Mouse (Mus musculus) forebrain, embryonic 10.5 days (tissue): ENCODE measurements at regions not wholly inside any gene's neighbourhood (a gene's known extent, or its start where the extent isn't known, plus 50 kb on each side); places are given as distances from the start of the nearest gene placed in this dataset.

Source experiments
- DNase-seq: peaks from one replicate; pipeline ENCODE4 v3.0.0-alpha.2; 2017; ENCODE audit warnings: low spot score; ENCODE audit errors: extremely low spot score
- H3K27ac ChIP-seq: fragments of 300-500 bp; sonication (generic); 2 replicates; pipeline ENCODE4 v1.5.1; 2016; ENCODE audit warnings: mild to moderate bottlenecking
- H3K27me3 ChIP-seq: fragments of 300-500 bp; sonication (generic); 2 replicates; pipeline ENCODE4 v1.6.1; 2016; ENCODE audit warnings: mild to moderate bottlenecking; ENCODE audit not compliant: poor library complexity, severe bottlenecking
- H3K36me3 ChIP-seq: fragments of 300-500 bp; sonication (generic); replicated peaks from 2 replicates; pipeline ENCODE4 v1.6.1; 2016; ENCODE audit warnings: mild to moderate bottlenecking, moderate library complexity
- H3K4me1 ChIP-seq: fragments of 300-500 bp; sonication (generic); 2 replicates; pipeline ENCODE4 v1.6.1; 2016
- H3K4me3 ChIP-seq: fragments of 300-500 bp; sonication (generic); 2 replicates; pipeline ENCODE4 v1.5.1; 2016; ENCODE audit warnings: mild to moderate bottlenecking, moderate library complexity
- H3K9me3 ChIP-seq: fragments of 300-500 bp; sonication (generic); 2 replicates; pipeline ENCODE4 v1.6.1; 2016; ENCODE audit warnings: mild to moderate bottlenecking, moderate library complexity
- WGBS: fragments of 180-500 bp; shearing (Covaris S2); methylation state at CpG from one replicate; pipeline ENCODE4 v1.1.7; 2016; 5-methylcytosine and 5-hydroxymethylcytosine counted together

DNA sequence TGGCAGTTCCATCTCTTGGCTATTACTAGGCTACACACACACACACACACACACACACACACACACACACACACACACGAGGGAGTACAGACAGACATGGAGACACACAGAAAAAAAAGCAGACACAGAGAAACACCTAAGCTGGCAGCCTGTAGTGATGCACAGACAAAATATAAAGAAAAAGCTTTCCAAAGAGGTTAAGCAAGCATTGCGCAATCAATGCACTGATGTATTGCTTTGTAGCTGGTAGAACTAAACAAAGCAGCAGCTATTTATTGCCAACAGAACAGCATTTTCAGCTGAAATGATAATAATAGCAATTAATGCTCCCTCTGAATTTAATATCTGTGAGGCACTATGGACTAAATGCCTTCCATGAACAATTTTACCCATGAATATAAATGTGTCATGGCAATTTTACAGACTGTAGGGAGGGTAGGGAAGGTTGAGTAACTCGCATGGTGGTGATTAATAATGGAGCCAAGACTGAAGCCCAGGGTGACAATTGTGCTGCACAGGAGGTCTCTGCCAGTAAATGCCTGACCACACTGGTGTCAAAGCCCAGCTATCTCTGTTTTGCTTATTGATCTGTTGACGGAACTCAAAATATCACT lies 271.7 kb downstream of the Gm11361 start:
- DNase-seq, result no peak
- Histone ChIP-seq H3K27ac (no peak overlapping the region), H3K9me3 (peaks cover 10% of the 10 kb centered on the region), H3K4me1 (peaks cover 17% of the 10 kb centered on the region), H3K27me3 (no peaks in the 10 kb centered on the region), H3K4me3 (no peak overlapping the region), H3K36me3 (peaks cover 18% of the 10 kb centered on the region)
- 92% methylated on average over 4 of the region's 4 CpGs for WGBS

GRCm38 (mm10) chr13:28526299-28526698 lies 269.0 kb downstream of the Gm11361 start:
- peaks cover 12% of the 10 kb centered on the region for H3K4me1 ChIP-seq
- H3K9me3 ChIP-seq, result peaks cover 10% of the 10 kb centered on the region
- 93% methylated on average over 1 of the region's 1 CpGs for WGBS
- H3K27me3 ChIP-seq, result no peaks in the 10 kb centered on the region
- DNase-seq, result no peak
- peaks cover 12% of the 10 kb centered on the region for H3K36me3 ChIP-seq
- no peak overlapping the region for H3K27ac ChIP-seq
- no peak overlapping the region for H3K4me3 ChIP-seq

DNA sequence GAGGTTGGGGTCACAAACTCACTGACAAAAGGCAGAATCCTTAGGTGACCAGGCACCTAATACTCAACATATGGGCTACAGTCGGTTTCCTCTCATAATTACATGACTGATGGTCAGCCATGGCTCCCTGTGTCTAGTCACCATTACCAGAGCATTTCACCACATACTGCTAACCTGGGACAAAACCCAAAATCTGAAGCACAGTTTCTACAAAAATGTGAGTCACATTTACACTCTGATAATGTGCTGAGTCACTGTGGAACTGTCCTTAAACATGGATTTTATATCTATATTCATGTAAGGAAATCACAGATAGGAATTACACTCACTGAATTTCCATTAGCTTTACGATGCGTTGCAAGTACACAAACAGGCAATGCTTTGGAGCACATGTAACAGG lies 267.1 kb downstream of the Gm11361 start:
- Histone ChIP-seq H3K27me3 (no peaks in the 10 kb centered on the region), H3K4me3 (no peak overlapping the region), H3K27ac (no peak overlapping the region), H3K36me3 (no peaks in the 10 kb centered on the region), H3K9me3 (no peaks in the 10 kb centered on the region), H3K4me1 (peaks cover 16% of the 10 kb centered on the region)
- WGBS, result 92% methylated on average over 3 of the region's 3 CpGs
- no peak for DNase-seq

GRCm38 (mm10) chr13:28520127-28520482 lies 262.8 kb downstream of the Gm11361 start:
- WGBS, result 86% methylated on average over 1 of the region's 1 CpGs
- peaks cover 16% of the 10 kb centered on the region for H3K4me1 ChIP-seq
- H3K36me3 ChIP-seq, result no peaks in the 10 kb centered on the region
- no peaks in the 10 kb centered on the region for H3K27me3 ChIP-seq
- H3K9me3 ChIP-seq, result no peaks in the 10 kb centered on the region
- H3K4me3 ChIP-seq, result no peak overlapping the region
- no peak overlapping the region for H3K27ac ChIP-seq
- no peak for DNase-seq

DNA sequence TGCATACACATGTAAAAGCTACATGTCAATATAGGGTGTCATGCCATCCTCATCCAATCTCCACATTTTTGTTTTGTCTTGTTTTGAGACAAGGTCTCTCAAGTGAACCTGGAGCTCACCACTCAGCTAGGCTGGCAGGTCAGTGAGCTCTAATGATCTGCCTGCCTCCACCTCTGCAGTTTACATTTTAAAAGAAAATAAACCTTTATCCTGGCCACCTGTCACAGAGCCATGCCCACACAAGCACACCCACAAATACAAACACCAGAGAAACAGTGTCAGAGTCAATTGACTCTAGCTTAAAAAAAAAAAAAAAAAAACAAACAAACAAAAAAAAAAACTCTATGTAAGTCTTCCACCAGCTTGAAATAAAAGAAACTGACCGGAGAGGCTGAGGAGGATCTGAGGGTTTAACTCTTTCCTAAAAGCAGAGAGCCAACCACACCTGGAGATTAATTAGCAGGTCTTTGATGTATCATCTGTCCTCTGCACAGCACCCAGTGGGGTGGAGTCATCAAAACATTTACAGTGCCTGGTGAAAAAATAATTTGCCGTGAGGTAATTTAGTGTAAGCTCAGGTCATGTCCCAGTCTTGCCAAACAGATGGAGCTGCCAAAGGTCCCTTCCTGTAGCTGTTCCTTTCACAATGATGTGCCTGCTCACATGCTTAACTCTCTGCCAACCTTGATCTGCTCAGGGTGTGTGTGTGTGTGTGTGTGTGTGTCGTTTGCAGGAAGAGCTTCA lies 262.2 kb downstream of the Gm11361 start:
- Histone ChIP-seq H3K27ac (no peak overlapping the region), H3K4me1 (peaks cover 16% of the 10 kb centered on the region), H3K36me3 (no peaks in the 10 kb centered on the region), H3K27me3 (no peaks in the 10 kb centered on the region), H3K9me3 (no peaks in the 10 kb centered on the region), H3K4me3 (no peak overlapping the region)
- WGBS, result 84% methylated on average over 3 of the region's 3 CpGs
- DNase-seq, result no peak

GRCm38 (mm10) chr13:28517161-28517560 lies 259.8 kb downstream of the Gm11361 start:
- Histone ChIP-seq H3K27ac (0 out of 2 replicates have a peak overlapping the region, but pooled peaks have one; percentile 35), H3K9me3 (no peaks in the 10 kb centered on the region), H3K4me1 (peaks cover 21% of the 10 kb centered on the region), H3K4me3 (no peak overlapping the region), H3K36me3 (no peaks in the 10 kb centered on the region), H3K27me3 (no peaks in the 10 kb centered on the region)
- DNase-seq, result no peak
- 81% methylated on average over 6 of the region's 6 CpGs for WGBS

GRCm38 (mm10) chr13:28516636-28517035 lies 259.3 kb downstream of the Gm11361 start:
- Histone ChIP-seq H3K4me3 (no peak overlapping the region), H3K27ac (0 out of 2 replicates have a peak overlapping the region, but pooled peaks have one; percentile 35), H3K36me3 (no peaks in the 10 kb centered on the region), H3K27me3 (no peaks in the 10 kb centered on the region), H3K9me3 (no peaks in the 10 kb centered on the region), H3K4me1 (peaks cover 21% of the 10 kb centered on the region)
- no peak for DNase-seq
- WGBS, result 58% methylated on average over 2 of the region's 2 CpGs

DNA sequence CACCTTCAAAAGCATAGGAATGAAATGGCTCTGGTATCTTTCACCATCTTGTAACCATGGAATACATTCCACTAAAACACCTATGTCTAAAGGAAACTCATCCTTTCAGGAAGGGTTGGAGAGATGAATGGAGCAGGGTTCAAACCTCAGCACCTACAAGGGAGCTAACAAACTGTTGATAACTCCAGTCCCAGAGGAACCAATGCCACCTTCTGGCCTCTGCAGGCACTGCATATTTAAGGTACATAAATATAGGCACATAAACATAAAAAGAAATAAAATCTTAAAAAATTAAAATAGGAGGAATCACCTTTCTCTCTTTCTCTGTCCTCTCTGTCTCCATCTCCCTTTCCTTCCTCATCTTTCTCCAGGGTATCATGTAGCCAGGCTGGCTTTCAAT lies 256.9 kb downstream of the Gm11361 start:
- Histone ChIP-seq H3K27me3 (no peaks in the 10 kb centered on the region), H3K4me3 (no peak overlapping the region), H3K27ac (no peak overlapping the region), H3K36me3 (no peaks in the 10 kb centered on the region), H3K4me1 (peaks cover 17% of the 10 kb centered on the region), H3K9me3 (no peaks in the 10 kb centered on the region)
- DNase-seq, result no peak

DNA sequence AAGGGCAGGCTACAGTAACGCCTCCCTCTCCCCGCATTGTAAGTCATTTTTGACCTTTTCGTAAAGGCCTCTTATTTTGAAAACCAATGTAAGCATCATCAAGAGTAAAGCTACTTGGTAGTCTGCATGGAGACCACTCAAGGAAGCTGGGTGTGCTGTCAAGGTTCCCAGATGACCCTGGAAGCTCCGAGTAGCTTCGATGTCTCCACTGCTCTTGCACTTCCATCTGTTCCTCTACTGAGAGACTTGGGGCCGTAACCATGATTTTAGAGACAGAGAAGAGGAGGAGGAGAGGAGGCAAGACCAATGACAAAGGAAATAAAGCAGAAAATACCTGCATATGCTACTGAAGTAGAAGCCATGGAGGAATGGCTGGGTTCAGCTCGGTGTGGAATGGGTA lies 256.0 kb downstream of the Gm11361 start:
- Histone ChIP-seq H3K9me3 (no peaks in the 10 kb centered on the region), H3K36me3 (no peaks in the 10 kb centered on the region), H3K27me3 (no peaks in the 10 kb centered on the region), H3K27ac (no peak overlapping the region), H3K4me1 (peaks cover 17% of the 10 kb centered on the region), H3K4me3 (no peak overlapping the region)
- no peak for DNase-seq
- 94% methylated on average over 7 of the region's 7 CpGs for WGBS

DNA sequence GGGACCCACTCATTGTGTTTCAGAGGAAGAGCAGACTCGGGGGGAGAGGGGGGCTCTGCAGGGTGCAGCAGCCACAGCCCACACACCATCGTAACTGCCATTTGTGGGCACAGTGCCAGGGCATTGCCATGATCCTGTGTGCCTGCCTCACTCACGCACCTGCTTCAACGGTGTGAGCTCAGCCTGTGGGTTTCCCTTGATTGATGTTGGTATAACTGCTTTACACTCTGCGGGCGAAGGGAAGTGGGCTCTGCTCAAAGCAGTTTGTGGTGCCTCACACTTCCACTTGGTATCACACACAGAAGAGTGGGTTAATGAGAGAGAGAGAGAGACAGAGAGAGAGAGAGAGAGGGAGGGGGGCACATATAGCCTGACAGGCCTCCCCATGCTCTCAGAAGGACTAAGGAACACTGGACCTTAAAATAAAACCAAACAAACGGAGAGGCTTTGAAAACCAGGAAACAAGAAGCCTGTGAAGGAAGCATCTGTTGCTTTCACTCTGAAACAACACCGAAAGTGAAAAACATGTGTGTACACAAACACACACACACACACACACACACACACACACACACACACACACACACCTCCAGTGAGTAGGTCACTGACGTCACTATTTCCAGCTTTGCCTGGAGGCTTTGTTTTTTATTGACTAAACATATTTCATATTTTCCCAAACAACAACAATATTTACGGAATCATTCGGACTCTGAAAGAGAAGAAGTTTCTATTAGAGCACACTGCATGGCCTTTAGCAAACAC lies 255.4 kb downstream of the Gm11361 start:
- 91% methylated on average over 11 of the region's 11 CpGs for WGBS
- DNase-seq, result no peak

DNA sequence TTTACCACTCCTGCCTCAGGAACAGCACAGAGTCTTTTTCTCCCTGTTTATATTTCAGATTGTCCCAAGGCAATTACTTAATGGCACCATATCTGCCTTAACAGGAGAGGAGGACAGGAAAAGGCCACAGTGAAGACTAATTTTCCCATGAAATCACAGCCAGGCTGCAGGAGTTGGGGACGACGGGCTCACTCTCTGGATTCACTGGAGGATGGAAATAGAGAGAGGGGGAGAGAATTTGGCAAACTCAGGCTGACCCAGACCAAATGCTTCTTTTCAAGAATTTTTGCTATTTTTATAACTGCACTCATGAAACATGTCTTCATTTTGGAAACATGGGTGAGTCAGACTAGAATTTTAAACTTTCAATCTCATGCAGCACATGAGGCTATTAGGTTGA lies 250.9 kb downstream of the Gm11361 start:
- Histone ChIP-seq H3K27ac (no peak overlapping the region), H3K36me3 (0 out of 2 replicates have a peak, but pooled peaks cover 3% of the 10 kb centered on the region), H3K4me3 (no peak overlapping the region), H3K27me3 (no peaks in the 10 kb centered on the region), H3K9me3 (no peaks in the 10 kb centered on the region), H3K4me1 (peaks cover 5% of the 10 kb centered on the region; the same call in 1 of the 2 replicates)
- DNase-seq, result no peak
- 86% methylated on average over 2 of the region's 2 CpGs for WGBS

More for the DNA sequence above, 255.4 kb downstream of the Gm11361 start:
- H3K4me1 ChIP-seq, result peaks cover 14% of the 10 kb centered on the region
- H3K9me3 ChIP-seq, result no peaks in the 10 kb centered on the region
- no peaks in the 10 kb centered on the region for H3K36me3 ChIP-seq
- H3K27ac ChIP-seq, result no peak overlapping the region
- no peak overlapping the region for H3K4me3 ChIP-seq
- no peaks in the 10 kb centered on the region for H3K27me3 ChIP-seq

DNA sequence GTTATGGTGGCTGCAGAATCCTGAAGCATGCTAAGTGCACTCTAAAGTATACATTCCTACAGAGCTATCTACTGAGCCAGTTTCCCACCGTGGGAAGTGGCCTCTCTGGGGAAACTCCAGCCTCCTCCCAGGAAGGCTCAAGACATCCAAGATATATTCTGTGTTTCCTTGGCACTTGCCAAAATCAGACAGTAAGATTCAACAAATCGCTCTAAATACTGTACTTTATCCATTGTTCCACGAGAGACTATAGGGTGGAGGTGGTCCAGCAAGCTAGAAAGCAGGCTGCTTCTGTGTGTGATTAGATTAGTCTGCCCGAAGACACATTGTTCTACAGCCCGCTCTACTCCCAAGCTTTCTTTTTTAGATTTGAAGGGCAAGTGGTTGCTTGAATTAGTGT lies 250.5 kb downstream of the Gm11361 start:
- H3K9me3 ChIP-seq, result no peaks in the 10 kb centered on the region
- DNase-seq, result no peak
- H3K4me1 ChIP-seq, result peaks cover 5% of the 10 kb centered on the region; the same call in 1 of the 2 replicates
- H3K36me3 ChIP-seq, result 0 out of 2 replicates have a peak, but pooled peaks cover 6% of the 10 kb centered on the region
- H3K27me3 ChIP-seq, result no peaks in the 10 kb centered on the region
- WGBS, result 88% methylated on average over 5 of the region's 5 CpGs
- H3K4me3 ChIP-seq, result no peak overlapping the region
- H3K27ac ChIP-seq, result no peak overlapping the region

DNA sequence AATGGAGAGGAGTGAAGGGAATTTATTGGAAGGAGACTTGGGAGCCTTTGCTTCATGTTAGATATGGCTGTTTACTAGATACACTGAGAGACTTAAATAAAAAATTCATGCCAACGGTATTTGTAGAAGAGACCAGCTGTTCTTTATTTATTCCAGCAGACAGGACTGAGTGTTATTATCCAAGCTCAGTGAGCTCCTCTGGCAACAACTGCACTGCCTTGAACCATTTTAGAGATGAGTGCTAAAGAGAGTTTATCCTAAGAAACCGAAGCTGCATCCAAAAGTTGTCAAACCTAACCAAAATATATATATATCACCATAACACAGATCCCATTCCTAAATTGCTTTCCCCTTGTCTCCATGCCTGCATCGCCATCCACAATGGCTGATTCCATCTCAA lies 247.0 kb downstream of the Gm11361 start:
- Histone ChIP-seq H3K4me1 (peaks cover 7% of the 10 kb centered on the region), H3K36me3 (0 out of 2 replicates have a peak, but pooled peaks cover 6% of the 10 kb centered on the region), H3K27ac (no peak overlapping the region), H3K9me3 (no peaks in the 10 kb centered on the region), H3K27me3 (no peaks in the 10 kb centered on the region), H3K4me3 (no peak overlapping the region)
- 87% methylated on average over 3 of the region's 3 CpGs for WGBS
- no peak for DNase-seq
